Mouse (Mus musculus): ENCODE data around the gene Pga5.

DNA sequence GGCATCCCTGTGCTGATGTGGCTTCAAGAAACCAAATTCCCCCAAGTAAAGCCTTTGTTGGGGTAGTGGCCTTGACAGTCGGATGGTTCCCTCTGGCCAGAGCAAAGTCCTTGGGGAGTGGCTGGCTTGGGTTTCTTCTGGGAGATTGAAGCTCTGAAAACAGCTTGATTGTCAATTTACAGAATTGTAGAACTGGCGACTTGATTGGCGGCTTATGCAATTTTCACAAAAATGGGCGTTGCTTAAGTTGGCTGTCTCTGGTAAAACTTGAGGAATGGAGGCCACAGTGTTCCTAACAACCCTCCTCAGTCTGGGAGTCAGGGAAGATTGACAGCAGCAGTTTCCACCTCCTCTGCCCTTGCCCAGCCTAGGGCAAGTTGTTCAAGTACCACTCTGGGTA is 14.5 kb upstream of the Pga5 start:
- TF ChIP-seq CTCF (IDR thresholded peaks at IDR 0.05; ENCODE audit: borderline replicate concordance, insufficient read depth, low read depth, low read length), result no peak
- no peak for TF ChIP-seq POLR2A (IDR thresholded peaks at IDR 0.05; ENCODE audit: borderline replicate concordance, insufficient read depth, low read length)
